Mouse (Mus musculus): ENCODE data around the gene Cmss1. TPM values are rescaled to one million over a fixed set of nuclear protein-coding genes. Genes with fewer than 3 reads are reported as not detected.
"Not testable (repeated sequence)": the region's sequence is repeated elsewhere in the genome, so short reads cannot be mapped to it uniquely, and the experiment has no call there.

Cmss1 gene
- total RNA-seq, 2 experiments from 2014 or later: 73.6 to 155 TPM

DNA sequence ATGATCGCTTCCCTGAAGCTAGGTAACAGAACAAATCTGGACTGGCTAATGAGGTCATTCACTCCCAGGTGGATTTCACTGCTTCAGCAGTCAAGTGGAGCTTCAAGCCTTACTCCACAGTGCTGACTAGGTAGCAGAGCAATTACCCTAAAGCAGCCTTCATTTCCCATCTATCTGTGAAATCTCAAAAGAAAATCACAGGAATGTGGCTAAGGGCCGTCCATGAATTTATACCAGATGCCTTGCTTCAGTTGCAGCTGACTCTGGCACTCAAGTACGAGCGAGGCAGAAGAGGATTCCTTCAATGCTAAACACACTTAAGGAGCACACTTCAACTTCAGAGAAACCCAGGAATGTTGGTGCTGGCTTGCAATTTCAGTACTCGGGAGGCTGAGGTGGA, 202.8 kb downstream of the Cmss1 start:
- ATAC-seq (replicated peaks; ENCODE audit: low FRiP score, low TSS enrichment, poor library complexity, severe bottlenecking): no peak

GRCm38 (mm10) chr16:57402910-57403309, 203.8 kb downstream of the Cmss1 start:
- no peak for ATAC-seq (replicated peaks; ENCODE audit: low FRiP score, low TSS enrichment, poor library complexity, severe bottlenecking)

DNA sequence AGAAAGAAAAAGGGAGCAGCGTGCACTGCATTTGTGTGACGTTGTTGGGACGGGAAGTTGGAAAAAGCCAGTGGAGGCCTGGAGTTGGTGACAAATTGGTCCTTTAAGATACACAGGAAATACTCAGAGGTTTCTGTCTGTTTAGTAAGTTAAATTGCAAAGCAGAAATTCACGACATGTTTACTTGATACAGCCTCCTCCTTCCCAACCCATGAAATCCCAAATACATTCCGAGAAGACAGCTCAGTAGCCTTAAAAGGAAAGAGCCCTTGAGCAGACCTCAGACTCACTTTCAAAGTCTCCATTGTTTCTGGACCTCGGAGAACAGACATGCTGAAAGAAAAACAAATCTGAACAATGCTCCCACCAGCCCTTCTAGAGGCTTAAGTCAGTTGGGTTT, 205.0 kb downstream of the Cmss1 start:
- ATAC-seq (replicated peaks; ENCODE audit: low FRiP score, low TSS enrichment, poor library complexity, severe bottlenecking): no peak

- ATAC-seq (replicated peaks; ENCODE audit: low FRiP score, low TSS enrichment, poor library complexity, severe bottlenecking): no peak
Measured at GRCm38 (mm10) chr16:57399566-57399965, 207.1 kb downstream of the Cmss1 start.

- ATAC-seq (replicated peaks; ENCODE audit: low FRiP score, low TSS enrichment, poor library complexity, severe bottlenecking): peak; percentile 84
Measured at GRCm38 (mm10) chr16:57398387-57399214, 208.1 kb downstream of the Cmss1 start.

DNA sequence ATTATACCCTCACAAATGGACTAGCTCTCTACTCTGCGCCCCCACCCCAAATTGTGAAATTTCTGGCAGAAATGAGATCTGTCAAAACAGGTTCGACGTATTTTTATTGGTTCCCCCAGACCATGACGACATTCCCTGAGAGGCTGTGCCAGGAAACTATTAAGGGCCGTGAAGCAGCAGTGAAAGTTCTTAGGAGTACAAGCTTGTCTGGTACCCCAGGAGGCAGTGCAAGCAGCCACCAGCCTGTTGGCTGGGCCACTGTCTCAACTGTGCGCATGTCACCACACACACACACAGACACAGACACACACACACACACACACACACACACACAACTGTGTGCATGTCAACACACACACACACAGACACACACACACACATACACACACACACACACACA, 208.8 kb downstream of the Cmss1 start:
- no peak for ATAC-seq (replicated peaks; ENCODE audit: low FRiP score, low TSS enrichment, poor library complexity, severe bottlenecking)

- no peak for ATAC-seq (replicated peaks; ENCODE audit: low FRiP score, low TSS enrichment, poor library complexity, severe bottlenecking)
Measured at GRCm38 (mm10) chr16:57396249-57396648, 210.4 kb downstream of the Cmss1 start.

DNA sequence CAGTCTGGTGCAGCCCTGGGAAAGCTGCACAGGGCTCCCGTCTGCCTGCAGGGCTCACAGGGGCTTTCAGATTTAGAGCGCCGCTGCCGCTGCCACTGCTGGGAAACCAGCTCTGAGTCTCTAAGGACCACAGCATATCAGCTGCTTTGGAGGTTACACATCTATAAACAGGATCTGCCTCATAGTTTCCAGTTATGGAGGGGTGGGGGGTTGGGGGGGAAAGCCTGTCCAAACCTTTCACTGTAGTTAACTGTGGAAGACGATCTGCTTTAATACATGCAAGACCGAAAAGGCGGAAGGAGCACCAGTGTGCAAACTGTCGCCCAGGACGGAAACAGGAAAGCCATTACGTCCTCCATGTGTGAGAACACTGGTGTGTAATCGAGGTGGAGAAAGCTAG, 213.5 kb downstream of the Cmss1 start:
- ATAC-seq (replicated peaks; ENCODE audit: low FRiP score, low TSS enrichment, poor library complexity, severe bottlenecking): no peak

DNA sequence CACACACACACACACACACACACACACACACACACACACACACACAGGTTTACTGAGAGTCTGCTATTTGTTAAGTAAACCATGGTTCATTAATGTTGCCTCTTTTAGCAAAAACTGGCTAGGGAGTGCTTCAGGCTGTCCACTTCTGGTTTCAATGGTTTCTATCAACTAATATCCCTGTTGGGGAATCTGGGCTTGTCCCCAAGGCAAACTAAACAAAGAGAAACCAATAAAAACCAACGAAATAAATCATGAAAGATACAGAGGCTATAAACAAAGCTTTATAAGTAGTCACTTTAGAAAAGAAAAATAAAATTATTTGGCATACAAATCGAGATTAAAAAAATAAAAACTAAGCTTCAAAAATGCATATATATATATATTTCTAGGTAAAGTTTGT, 214.2 kb downstream of the Cmss1 start:
- ATAC-seq (replicated peaks; ENCODE audit: low FRiP score, low TSS enrichment, poor library complexity, severe bottlenecking): no peak

DNA sequence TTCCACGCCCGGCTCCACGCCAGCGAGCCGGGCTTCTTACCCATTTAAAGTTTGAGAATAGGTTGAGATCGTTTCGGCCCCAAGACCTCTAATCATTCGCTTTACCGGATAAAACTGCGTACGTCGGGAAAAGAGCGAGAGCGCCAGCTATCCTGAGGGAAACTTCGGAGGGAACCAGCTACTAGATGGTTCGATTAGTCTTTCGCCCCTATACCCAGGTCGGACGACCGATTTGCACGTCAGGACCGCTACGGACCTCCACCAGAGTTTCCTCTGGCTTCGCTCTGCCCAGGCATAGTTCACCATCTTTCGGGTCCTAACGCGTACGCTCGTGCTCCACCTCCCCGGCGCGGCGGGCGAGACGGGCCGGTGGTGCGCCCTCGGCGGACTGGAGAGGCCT, 215.5 kb downstream of the Cmss1 start:
- not testable (repeated sequence) for ATAC-seq (replicated peaks; ENCODE audit: low FRiP score, low TSS enrichment, poor library complexity, severe bottlenecking)

DNA sequence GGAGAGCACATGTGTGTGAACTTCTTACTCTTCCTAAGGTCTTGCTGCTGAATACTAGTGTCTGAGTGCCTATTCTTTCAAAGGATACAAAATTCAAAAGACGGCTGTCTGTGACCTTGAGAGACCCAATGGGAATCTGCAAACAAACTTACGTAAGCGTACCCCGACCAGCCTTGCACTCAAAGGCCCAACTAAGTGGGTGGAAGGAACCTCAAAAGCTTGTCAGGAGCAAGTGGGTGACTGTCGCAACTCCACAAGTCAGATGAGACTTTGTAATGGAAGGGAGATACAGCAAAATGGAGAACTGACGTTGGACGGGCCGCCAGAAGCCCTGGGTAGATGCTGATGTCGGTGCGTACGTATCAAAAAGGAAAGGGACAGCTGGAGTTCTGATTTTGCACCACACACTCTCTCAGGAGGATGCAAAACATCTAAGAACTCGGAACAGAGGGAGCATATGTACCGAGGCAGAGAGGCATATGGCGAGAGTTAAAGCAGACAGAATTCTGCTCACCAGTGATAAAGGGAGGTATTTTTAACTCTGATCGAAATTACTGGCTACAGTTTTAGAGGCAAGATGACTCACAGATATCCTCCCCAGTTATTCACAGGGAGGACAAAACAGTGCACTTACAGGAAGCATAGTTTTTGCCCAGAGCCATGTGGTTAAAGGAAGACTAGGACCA, 217.0 kb downstream of the Cmss1 start:
- ATAC-seq (replicated peaks; ENCODE audit: low FRiP score, low TSS enrichment, poor library complexity, severe bottlenecking): no peak

DNA sequence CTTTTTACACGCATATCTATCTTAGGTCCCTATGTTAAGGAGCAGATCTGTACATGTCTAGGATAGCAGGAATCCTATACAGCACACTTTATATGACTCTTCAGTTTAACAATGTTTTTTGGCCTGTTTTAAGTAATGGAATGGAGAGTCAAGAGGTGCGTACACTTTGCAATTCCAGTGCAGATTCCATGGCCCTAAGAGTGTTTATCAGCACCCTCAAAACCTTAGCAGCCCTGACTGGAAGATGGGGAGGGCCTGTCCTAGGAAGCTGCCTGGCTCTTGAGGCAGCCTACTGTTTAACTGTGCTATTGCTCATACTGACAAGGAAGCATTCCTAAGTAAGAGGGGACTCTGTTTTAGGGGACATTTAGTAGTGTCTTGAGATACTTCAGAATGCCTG, 222.4 kb downstream of the Cmss1 start:
- no peak for ATAC-seq (replicated peaks; ENCODE audit: low FRiP score, low TSS enrichment, poor library complexity, severe bottlenecking)

DNA sequence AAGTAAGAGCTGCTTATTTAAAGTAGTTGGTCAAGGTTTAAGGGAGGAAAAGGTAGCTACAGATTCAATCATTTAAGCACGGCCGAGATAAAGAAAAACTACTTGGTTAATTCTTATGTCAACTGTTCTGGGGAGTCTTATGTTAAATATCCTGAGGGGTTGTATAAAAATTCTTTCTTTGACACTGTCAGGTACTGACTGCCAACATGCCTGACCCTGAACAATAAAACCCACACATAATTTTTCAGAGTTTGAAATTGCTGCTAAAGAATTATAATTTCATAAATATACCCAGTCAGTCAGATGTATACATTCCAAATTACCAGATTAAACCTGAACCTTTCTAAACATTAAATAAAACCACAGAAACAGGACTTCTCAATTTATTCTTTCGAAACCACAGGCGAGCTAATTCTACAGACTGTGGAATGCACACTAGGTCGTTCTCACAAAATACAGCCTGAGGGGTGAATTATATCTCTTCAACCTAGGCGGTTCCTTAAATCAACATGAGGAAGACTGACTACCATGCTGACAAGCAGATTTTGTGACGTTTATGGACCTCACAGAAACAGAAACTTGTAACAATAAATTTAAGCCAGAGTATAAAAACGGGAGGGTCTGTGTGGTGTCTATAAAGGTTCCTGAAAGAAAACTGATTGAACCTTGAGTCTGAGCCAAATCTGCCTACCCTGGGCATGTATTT, 223.2 kb downstream of the Cmss1 start:
- no peak for ATAC-seq (replicated peaks; ENCODE audit: low FRiP score, low TSS enrichment, poor library complexity, severe bottlenecking)

DNA sequence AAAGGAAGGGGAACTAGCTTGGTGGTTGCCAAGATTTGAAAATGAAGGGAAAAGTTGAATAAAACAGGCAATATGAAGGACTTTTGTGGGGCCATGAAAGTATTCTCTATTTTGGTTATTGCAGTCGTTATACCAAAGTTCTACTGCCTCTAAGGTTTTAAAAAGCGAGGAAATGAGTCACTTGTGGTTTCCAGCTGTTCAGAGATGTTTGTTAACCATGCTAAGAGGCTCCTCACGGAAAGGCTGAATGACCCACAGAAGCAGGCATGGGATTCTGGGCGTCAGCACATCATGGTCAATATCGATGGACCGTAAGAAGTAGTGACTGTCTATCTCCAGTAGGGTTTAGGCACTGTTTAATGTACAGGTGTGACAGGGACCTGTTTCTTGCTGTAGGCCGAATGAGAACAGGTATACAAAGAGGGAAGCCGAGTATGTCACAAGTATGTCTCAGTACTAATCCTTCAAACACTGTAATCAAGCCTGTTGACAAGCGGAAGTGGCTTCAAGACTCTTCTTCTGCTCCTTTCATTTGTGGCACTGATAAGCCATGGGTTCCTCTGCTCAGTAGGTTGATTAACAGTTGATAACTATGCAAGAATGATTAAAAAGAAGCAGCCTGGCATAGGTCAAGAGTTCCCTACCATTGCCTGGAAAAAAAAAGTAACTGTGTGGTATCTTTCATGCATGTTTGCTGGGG, 227.9 kb downstream of the Cmss1 start:
- ATAC-seq (replicated peaks; ENCODE audit: low FRiP score, low TSS enrichment, poor library complexity, severe bottlenecking): no peak

GRCm38 (mm10) chr16:57375248-57375837, 231.3 kb downstream of the Cmss1 start:
- ATAC-seq (replicated peaks; ENCODE audit: low FRiP score, low TSS enrichment, poor library complexity, severe bottlenecking): no peak

GRCm38 (mm10) chr16:57372156-57372555, 234.5 kb downstream of the Cmss1 start:
- ATAC-seq (replicated peaks; ENCODE audit: low FRiP score, low TSS enrichment, poor library complexity, severe bottlenecking): no peak

DNA sequence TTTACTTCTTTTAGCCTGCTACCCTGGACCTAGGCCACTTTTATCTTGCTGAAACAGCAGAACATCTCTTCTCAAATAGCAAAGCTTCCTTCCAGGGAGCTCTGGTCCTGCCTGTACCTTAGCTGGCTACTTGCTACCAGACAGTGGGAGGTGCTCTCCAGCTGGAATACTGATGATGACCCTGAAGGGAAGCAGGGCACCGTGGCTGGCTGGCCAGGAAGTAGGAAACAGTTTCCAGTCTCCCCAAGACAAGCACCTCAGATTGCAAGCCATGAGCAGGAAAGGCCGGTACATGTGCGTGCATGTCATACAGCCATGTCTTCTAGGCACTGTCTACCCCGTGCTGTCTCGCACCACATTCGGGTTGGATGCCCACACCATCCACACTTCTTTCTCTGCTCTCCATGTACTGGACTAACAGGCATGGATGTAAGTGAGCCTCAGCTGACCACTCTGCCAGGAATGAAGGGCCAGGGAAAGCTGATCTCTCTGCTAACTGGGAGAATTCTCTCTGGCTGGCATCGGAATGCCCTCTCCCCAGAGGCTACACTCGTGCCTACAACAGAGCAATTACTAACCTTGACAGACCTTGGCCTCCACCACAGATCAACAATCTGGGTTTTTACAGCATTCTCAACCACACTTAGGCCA, 236.7 kb downstream of the Cmss1 start:
- no peak for ATAC-seq (replicated peaks; ENCODE audit: low FRiP score, low TSS enrichment, poor library complexity, severe bottlenecking)

DNA sequence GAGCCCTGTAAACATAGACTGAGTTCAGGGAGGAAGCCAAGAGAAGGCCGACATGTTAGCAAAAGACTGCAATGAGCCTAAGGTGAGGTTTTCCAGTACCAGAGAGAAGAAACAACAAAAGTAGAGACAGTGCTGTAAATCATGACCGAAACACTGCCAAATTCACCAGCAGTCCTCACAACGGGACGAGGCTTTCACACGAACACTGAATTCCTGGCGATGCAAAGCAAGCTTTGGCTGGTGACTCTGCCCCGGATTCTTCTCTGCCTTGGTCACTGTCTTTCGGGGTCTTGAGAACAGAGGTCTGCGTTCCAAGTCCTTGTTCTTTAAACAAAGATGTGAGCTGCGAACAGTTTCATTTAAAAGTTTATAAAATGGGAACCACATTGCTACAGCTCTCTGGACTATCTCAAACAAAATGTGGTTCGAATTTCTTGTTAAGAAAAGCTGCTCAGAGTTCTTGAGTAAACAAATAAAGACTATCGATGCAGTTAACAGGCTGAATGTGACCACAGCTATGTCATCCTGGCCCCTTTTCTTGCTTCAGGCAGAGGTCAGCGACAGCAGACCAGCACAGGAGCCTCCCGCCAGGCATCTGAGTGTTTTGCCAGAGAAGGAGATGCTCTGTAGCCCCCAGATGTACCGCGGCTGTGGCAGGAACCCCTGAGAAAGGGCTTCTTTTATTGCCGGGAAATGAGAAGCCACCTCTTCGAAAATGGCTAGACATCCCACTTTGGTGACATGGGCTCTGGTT, 239.5 kb downstream of the Cmss1 start:
- no peak for ATAC-seq (replicated peaks; ENCODE audit: low FRiP score, low TSS enrichment, poor library complexity, severe bottlenecking)

Data from megakaryocyte-erythroid progenitor cell, adult 5-6 weeks (primary cell).